Mouse (Mus musculus): ENCODE measurements around the gene Camk1d. TPM values are rescaled to one million over a fixed set of nuclear protein-coding genes. Genes with fewer than 3 reads are reported as not detected.

Camk1d gene
- polyA plus RNA-seq, 1 experiment from 2014 or later, result 7.6 TPM

DNA sequence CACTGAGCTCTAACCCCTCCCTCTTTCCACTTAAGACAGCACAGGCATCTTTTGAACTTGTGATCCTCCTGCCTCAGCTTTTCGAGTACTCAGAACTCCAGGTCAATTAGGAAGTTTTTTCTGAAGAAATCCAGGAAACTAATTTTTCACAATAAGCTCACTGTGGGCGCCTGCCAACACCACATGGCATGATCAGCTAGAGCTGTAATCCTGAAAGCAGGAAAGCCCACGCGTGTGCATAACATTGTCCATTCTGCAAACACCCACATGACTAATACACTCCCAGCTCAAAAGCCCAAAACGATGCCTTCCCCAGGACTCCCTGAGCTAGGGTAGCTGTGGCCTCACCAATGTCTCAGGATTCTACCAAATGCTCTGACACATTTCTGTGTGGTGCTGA is 125.2 kb downstream of the Camk1d start:
- H3K9ac ChIP-seq (replicated peaks), result no peak overlapping the region
- 94% methylated on average over 5 of the region's 5 CpGs for WGBS
- ATAC-seq (ENCODE audit: low FRiP score), result no peak
- H3K4me3 ChIP-seq (replicated peaks), result no peak overlapping the region
- H3K9me3 ChIP-seq (replicated peaks), result no peaks in the 10 kb centered on the region
- H3K36me3 ChIP-seq, result no peaks in the 10 kb centered on the region
- no peaks in the 10 kb centered on the region for H3K27me3 ChIP-seq (replicated peaks)
- no peak overlapping the region for H3K27ac ChIP-seq (replicated peaks)
- peaks cover 7% of the 10 kb centered on the region; the same call in 1 of the 2 replicates for H3K4me1 ChIP-seq
- H3K4me2 ChIP-seq, result no peak overlapping the region

DNA sequence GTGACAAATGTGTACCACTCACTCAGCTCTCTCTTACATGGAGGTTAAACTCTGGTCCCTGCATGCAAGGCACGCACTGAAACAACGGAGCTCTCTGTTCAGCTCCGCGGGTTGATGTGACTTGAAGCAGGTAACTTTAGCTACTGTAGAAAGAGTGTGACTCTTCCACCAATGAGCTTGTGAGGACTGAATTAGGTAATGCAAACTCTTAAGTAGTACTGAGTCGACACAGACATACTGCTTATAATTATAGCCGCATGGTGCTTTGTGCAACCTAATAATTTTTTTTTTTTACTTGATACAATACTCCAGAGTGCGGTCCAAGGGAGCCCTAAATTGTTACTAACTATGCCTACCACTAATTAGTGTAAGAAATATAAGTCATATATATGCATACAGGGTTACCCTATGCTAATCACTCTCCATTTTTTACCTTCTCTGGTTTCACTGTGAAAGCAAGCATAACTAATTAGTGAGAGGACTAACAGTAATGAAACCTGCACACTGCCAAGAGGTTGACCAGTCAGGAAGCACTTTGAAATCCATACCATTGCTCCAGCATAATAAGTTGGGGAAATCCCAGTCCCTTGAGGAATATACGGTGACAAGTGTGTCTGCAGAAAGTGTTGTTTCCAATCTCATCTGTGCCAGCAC is 125.9 kb downstream of the Camk1d start:
- no peak for ATAC-seq (ENCODE audit: low FRiP score)
- H3K27ac ChIP-seq (replicated peaks), result no peak overlapping the region
- no peaks in the 10 kb centered on the region for H3K27me3 ChIP-seq (replicated peaks)
- H3K4me1 ChIP-seq, result peaks cover 8% of the 10 kb centered on the region; the same call in 1 of the 2 replicates
- H3K36me3 ChIP-seq, result no peaks in the 10 kb centered on the region
- 81% methylated on average over 8 of the region's 8 CpGs for whole genome bisulfite sequencing
- H3K9me3 ChIP-seq (replicated peaks), result no peaks in the 10 kb centered on the region
- no peak overlapping the region for H3K9ac ChIP-seq (replicated peaks)
- no peak overlapping the region for H3K4me3 ChIP-seq (replicated peaks)
- no peak overlapping the region for H3K4me2 ChIP-seq

DNA sequence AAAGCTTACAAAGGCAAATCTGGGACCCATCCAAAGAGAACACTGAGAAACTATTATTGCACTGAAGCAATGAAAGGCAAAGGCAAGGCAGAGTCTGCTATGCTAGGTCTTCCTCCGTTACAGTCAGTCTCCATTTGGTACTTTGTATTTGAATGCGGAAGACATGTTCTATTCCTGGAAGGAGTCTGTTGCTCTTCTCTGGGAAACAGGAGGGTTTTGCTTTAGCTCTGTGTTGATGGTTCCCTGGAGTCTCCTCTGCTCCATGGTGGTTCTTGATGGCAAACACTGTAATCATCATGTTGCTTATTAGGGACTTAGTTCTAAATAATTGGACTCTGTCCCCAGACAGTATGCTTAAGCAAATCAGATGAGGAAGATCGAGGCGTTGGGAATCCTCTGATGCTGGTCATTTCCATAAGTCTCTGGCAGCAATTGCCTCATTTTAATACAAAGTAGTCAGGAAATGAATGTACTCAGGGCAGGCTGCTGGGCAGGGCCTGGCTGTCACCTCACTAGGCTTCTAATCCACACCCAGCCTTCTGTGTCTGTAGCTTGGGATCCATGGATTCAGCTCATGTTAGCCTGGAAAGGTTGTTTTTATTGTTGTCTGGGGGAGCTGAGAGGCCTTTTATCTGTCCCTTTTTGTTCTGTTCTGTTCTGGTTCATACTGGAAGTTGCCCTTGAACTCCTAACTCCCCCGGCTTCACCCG is 129.8 kb downstream of the Camk1d start:
- Histone ChIP-seq H3K4me2 (no peak overlapping the region), H3K4me1 (peaks cover 8% of the 10 kb centered on the region; the same call in 1 of the 2 replicates), H3K27me3 (replicated peaks) (no peaks in the 10 kb centered on the region), H3K36me3 (no peaks in the 10 kb centered on the region), H3K4me3 (replicated peaks) (no peak overlapping the region), H3K9me3 (replicated peaks) (no peaks in the 10 kb centered on the region), H3K9ac (replicated peaks) (no peak overlapping the region), H3K27ac (replicated peaks) (0 out of 2 replicates have a peak overlapping the region, but pooled peaks have one; percentile 45)
- ATAC-seq (ENCODE audit: low FRiP score), result peak; percentile 61; the same call in 1 of the 2 replicates
- 55% methylated on average over 6 of the region's 6 CpGs for WGBS

DNA sequence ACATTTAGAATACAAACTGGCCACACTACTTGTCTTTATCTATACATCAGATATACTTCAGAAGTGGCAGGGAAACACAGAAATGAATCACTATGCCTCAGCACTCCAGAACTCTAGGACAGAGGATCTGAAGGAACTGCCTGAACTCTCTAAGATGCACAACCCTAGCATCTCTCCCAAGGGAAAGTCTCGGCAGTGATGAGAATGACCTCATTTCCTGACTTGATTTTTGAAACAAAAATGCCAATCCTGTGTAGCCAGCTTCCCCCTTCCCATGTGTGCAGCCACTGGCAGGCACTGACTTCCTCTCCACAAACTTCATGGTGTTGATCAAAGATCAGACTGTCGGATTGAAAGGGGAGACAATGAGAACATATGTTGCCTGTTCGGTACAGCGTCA is 134.9 kb downstream of the Camk1d start:
- Histone ChIP-seq H3K27me3 (replicated peaks) (no peaks in the 10 kb centered on the region), H3K4me3 (replicated peaks) (no peak overlapping the region), H3K27ac (replicated peaks) (no peak overlapping the region), H3K4me2 (no peak overlapping the region), H3K9me3 (replicated peaks) (no peaks in the 10 kb centered on the region), H3K36me3 (no peaks in the 10 kb centered on the region), H3K9ac (replicated peaks) (no peak overlapping the region), H3K4me1 (peaks cover 18% of the 10 kb centered on the region)
- 76% methylated on average over 4 of the region's 4 CpGs for WGBS
- no peak for ATAC-seq (ENCODE audit: low FRiP score)

DNA sequence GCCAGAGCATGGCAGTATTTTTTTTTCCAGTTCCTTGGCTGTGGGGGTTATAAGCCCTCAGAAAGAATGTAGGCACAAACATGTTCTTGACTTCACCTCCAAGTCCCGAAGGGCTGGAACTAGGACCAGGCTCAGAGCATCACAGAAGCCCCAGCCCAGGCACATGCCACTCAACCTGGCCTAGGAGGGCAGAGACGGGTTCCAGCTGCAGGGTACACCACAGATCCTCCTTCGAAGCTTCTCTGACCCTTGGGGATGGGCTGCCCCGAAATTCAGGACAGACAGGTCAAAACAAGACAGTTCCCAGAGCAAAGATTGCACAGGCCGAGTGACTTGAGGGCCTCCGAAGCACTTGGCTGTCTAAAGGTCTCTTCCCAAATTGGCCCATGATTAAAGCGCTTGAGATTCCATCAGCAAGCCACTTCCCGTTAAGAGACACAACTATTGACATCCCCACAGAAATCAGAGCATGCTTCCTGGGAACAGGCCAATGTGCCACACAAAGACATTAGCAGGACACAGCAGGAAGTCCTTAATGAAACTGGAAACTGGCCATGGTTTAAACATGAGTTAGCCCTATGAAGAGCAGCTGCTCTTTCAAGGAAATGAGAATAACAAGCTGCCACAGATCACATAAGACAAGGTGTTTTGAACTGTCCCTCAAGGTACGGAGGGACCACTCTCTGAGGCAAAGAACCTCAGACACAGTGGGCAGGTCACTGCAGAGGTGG is 136.8 kb downstream of the Camk1d start:
- Histone ChIP-seq H3K9ac (replicated peaks) (no peak overlapping the region), H3K27ac (replicated peaks) (peak overlapping the region; percentile 30; the same call in 1 of the 2 replicates), H3K4me2 (no peak overlapping the region), H3K4me3 (replicated peaks) (no peak overlapping the region), H3K36me3 (no peaks in the 10 kb centered on the region), H3K4me1 (peaks cover 17% of the 10 kb centered on the region), H3K9me3 (replicated peaks) (no peaks in the 10 kb centered on the region), H3K27me3 (replicated peaks) (no peaks in the 10 kb centered on the region)
- 43% methylated on average over 9 of the region's 9 CpGs for WGBS
- ATAC-seq (ENCODE audit: low FRiP score), result peak; percentile 43

DNA sequence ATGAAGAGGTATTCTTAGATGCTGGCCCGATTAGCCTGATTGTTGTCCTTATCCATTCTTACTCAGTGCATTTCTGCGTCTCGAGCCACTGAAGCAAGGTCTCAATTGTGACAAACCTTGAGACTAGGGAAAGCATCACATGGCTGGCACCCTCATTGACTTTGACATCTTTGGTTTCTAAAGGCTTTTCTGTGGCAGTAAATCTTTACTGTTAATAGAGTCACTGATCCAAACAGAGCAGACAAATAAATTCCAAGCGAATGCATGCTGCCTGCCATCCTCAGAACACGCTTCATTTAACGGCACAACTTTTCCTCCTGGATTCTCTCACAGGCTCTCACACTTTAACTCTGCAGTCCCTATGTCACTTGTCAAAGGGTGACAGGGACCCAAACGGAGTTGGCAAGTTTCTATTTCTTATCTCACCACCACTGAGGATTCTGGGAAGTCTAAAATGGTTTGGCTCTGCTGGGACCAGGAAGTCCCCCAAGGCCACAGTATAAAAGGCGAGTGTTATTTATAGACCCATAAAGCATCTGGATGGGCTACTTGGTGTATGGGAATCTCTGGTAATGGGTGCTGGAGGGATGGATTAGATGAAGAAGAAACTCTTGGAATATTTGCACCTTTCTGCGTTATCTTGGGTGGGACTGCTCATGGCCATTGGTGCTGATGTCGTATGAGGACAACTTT is 141.9 kb downstream of the Camk1d start:
- H3K9ac ChIP-seq (replicated peaks), result no peak overlapping the region
- H3K4me3 ChIP-seq (replicated peaks), result no peak overlapping the region
- H3K27ac ChIP-seq (replicated peaks), result no peak overlapping the region
- no peak overlapping the region for H3K4me2 ChIP-seq
- H3K9me3 ChIP-seq (replicated peaks), result no peaks in the 10 kb centered on the region
- 34% methylated on average over 10 of the region's 10 CpGs for WGBS
- peak; percentile 33; the same call in 1 of the 2 replicates for ATAC-seq (ENCODE audit: low FRiP score)
- H3K36me3 ChIP-seq, result no peaks in the 10 kb centered on the region
- peaks cover 18% of the 10 kb centered on the region for H3K4me1 ChIP-seq
- no peaks in the 10 kb centered on the region for H3K27me3 ChIP-seq (replicated peaks)

DNA sequence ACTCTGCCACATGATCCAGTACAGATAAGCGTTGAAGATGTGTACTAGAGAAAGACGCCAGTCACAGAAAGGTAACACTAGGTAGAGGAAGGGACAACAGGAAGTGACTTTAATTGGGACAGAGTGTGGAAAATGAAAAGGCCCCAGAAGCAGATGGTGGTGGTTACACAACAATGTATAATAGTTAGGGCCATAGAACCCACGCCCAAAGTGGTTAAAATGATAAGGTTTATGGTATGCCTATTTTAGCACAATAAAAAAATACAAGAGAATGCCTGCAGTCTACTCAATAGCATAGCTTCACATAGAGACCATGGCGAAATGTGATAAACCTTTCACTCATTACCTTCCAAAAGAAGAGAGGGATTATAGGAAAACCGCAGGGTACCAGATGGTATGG is 147.7 kb downstream of the Camk1d start:
- Histone ChIP-seq H3K27ac (replicated peaks) (no peak overlapping the region), H3K36me3 (0 out of 2 replicates have a peak, but pooled peaks cover 4% of the 10 kb centered on the region), H3K9ac (replicated peaks) (no peak overlapping the region), H3K9me3 (replicated peaks) (no peaks in the 10 kb centered on the region), H3K27me3 (replicated peaks) (no peaks in the 10 kb centered on the region), H3K4me2 (no peak overlapping the region), H3K4me1 (0 out of 2 replicates have a peak, but pooled peaks cover 6% of the 10 kb centered on the region), H3K4me3 (replicated peaks) (no peak overlapping the region)
- 87% methylated on average over 5 of the region's 5 CpGs for WGBS
- ATAC-seq (ENCODE audit: low FRiP score), result no peak

DNA sequence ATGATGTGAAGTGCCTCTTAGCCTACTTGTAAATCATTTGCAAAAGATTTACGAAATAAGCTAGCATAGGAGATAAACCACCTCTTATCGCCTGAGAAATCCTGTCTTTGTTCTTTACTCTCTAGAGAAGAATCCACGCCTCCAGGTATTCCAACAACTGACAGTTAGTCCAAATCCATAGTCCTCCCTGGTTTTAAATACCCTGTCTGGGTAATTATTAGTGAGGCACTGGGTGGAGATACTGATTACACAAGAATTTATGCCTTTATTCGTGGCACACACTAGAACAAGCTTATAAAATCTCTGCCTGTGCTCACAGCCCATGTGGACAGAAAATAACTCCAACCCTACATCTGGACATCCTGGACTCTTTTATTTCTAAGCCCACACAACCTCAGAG is 150.6 kb downstream of the Camk1d start:
- H3K9me3 ChIP-seq (replicated peaks), result no peaks in the 10 kb centered on the region
- no peak overlapping the region for H3K4me2 ChIP-seq
- H3K27ac ChIP-seq (replicated peaks), result no peak overlapping the region
- 0 out of 2 replicates have a peak, but pooled peaks cover 4% of the 10 kb centered on the region for H3K36me3 ChIP-seq
- ATAC-seq (ENCODE audit: low FRiP score), result no peak
- WGBS, result 84% methylated on average over 4 of the region's 4 CpGs
- H3K4me1 ChIP-seq, result no peaks in the 10 kb centered on the region
- no peaks in the 10 kb centered on the region for H3K27me3 ChIP-seq (replicated peaks)
- H3K4me3 ChIP-seq (replicated peaks), result no peak overlapping the region
- H3K9ac ChIP-seq (replicated peaks), result no peak overlapping the region

DNA sequence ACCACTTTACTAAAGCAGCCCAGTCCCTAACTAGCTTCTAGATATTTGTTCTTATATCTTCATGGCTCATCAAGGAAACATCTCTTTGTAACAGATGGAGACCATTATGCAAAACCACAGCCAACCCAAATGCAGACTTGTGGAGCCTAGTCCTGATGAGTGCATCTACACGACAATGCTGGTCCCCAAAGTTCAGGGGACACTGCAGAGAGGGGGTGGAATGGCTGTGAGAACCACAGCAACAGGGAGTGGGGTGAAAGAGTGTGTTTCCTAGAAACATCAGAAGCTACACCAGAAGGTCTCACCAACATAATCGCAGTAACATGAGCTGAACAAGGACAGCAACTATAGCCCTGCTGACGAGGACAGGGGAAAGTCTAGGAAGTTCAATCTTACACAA is 152.9 kb downstream of the Camk1d start:
- Histone ChIP-seq H3K4me3 (replicated peaks) (no peak overlapping the region), H3K9me3 (replicated peaks) (no peaks in the 10 kb centered on the region), H3K4me2 (no peak overlapping the region), H3K27me3 (replicated peaks) (no peaks in the 10 kb centered on the region), H3K36me3 (0 out of 2 replicates have a peak, but pooled peaks cover 4% of the 10 kb centered on the region), H3K4me1 (no peaks in the 10 kb centered on the region), H3K27ac (replicated peaks) (no peak overlapping the region), H3K9ac (replicated peaks) (no peak overlapping the region)
- ATAC-seq (ENCODE audit: low FRiP score), result no peak
- WGBS, result 94% methylated on average over 3 of the region's 3 CpGs

DNA sequence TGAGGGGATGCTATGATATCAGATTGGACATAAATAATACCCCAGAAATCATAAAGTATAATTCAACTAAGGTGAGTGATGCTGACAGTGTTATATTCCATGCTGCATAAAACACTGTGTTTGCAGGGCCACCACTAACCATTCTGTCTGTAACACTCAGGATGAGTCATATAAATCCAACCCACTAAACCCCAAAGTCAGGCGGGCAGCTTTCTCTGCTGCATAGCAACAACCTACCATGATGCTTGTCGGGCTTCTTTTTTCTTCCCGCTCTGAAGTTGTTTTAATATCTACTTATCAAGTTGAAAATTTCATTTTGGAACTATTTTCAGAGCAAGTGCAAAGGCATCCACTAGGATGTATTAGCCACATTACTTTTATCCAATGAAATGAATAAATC is 161.1 kb downstream of the Camk1d start:
- Histone ChIP-seq H3K4me3 (replicated peaks) (no peak overlapping the region), H3K27me3 (replicated peaks) (no peaks in the 10 kb centered on the region), H3K36me3 (no peaks in the 10 kb centered on the region), H3K4me2 (no peak overlapping the region), H3K4me1 (no peaks in the 10 kb centered on the region), H3K9me3 (replicated peaks) (no peaks in the 10 kb centered on the region), H3K9ac (replicated peaks) (no peak overlapping the region), H3K27ac (replicated peaks) (no peak overlapping the region)
- no peak for ATAC-seq (ENCODE audit: low FRiP score)
- WGBS, result 90% methylated on average over 3 of the region's 3 CpGs

DNA sequence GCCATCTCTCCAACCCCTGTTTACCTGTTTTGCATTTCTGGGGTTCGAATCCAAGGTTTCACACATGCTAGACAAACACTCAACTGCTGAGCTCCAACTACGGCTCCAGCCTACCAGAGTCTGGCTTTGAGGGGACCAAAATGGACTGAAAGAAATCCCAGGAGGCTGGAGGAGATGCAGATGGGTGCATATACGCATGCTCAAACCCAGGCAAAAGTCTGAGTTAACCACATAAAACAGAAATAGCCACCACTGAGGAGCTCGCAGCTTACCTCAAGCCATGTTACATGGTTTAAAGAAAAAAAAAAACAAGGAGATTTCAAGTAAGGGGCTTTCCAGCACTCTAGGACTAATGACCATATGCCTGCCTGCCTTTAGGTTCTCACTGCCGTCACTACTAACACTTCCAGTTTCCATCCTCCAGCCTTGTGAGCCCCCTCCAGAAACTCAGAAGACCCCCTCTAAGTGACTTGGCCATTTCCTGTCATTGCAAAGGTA is 162.5 kb downstream of the Camk1d start:
- ATAC-seq (ENCODE audit: low FRiP score), result no peak
- no peak overlapping the region for H3K27ac ChIP-seq (replicated peaks)
- H3K4me1 ChIP-seq, result no peaks in the 10 kb centered on the region
- no peak overlapping the region for H3K4me2 ChIP-seq
- H3K4me3 ChIP-seq (replicated peaks), result no peak overlapping the region
- no peak overlapping the region for H3K9ac ChIP-seq (replicated peaks)
- H3K36me3 ChIP-seq, result no peaks in the 10 kb centered on the region
- 96% methylated on average over 5 of the region's 5 CpGs for WGBS
- no peaks in the 10 kb centered on the region for H3K9me3 ChIP-seq (replicated peaks)
- H3K27me3 ChIP-seq (replicated peaks), result no peaks in the 10 kb centered on the region

Data from neural tube, embryonic 15.5 days (tissue).